Mouse (Mus musculus): ENCODE measurements around the gene Abhd12b.

GRCm38 (mm10) chr12:70111367-70112089, 42.4 kb upstream of the Abhd12b start:
- TF ChIP-seq CTCF (IDR thresholded peaks at IDR 0.05; ENCODE audit: low read depth) = no peak
- TF ChIP-seq EP300 (optimal IDR thresholded peaks at IDR 0.05) = no peak

Data from stomach, postnatal 0 days (tissue).